ENCODE assay signal across 19 mouse cellular contexts in genomic region chr4:32360496-32360895, GRCm38 (mm10).
"Had no signal": no experiment of that assay in that cellular context is flagged by ENCODE, and none has a peak within 500 bp of the region (broad histone marks: within the 10 kb centered on the region; RNA-seq: fewer than 3 reads in every experiment).

No protein-coding gene starts in this region.

- H3K4me2 ChIP-seq: lung, embryonic 14.5 days; midbrain, embryonic 12.5 days; neural tube, embryonic 12.5 days had no signal

- H3K9me3 ChIP-seq: midbrain, embryonic 10.5 days; midbrain, embryonic 12.5 days; neural tube, embryonic 12.5 days had no signal

- H3K27ac ChIP-seq: liver, embryonic 14.5 days; neural tube, embryonic 12.5 days had no signal

- H3K4me3 ChIP-seq: midbrain, embryonic 10.5 days; midbrain, embryonic 12.5 days; myocyte; neural tube, embryonic 12.5 days had no signal

- H3K36me3 ChIP-seq: midbrain, embryonic 10.5 days; midbrain, embryonic 12.5 days; neural tube, embryonic 12.5 days had no signal

- DNase-seq: lung, adult 18-20 months; lung, embryonic 14.5 days; lung, postnatal 10 days; lung, postnatal 4 days; midbrain, embryonic 14.5 days; retina, postnatal 1 day; right cerebral cortex, adult 18-20 months; right cerebral cortex, postnatal 25 days; right cerebral cortex, postnatal 4 days; spleen, adult 18-20 months; thymus, adult 18-20 months; thymus, postnatal 14 days; thymus, postnatal 36 days had no signal

- H3K27me3 ChIP-seq: midbrain, embryonic 12.5 days; neural tube, embryonic 12.5 days had no signal

- ATAC-seq: midbrain, embryonic 16.5 days had no signal

- H3K9ac ChIP-seq: liver, embryonic 14.5 days; lung, embryonic 14.5 days; midbrain, embryonic 12.5 days; neural tube, embryonic 12.5 days had no signal
